Mouse (Mus musculus): Measurements from ENCODE around the gene Naglu. TPM values are rescaled to one million over a fixed set of nuclear protein-coding genes. Genes with fewer than 3 reads are reported as not detected.

Gene Naglu
- total and polyA plus RNA-seq, 3 experiments, result 11.2 to 33.3 (median 13.8) TPM

- TF ChIP-seq BHLHE40 (IDR thresholded peaks at IDR 0.05; ENCODE audit: low read depth, low read length) (peak; percentile 83), RAD21 (IDR thresholded peaks at IDR 0.05; ENCODE audit: low read depth, low read length) (peak; percentile 84), ZNF384 (IDR thresholded peaks at IDR 0.05; ENCODE audit: low read depth, low read length) (peak; percentile 43; the same call in 1 of the 2 replicates), MYC (IDR thresholded peaks at IDR 0.05; ENCODE audit: low read depth, low read length) (0 out of 2 replicates have a peak, but pooled peaks have one; percentile 74), CHD2 (IDR thresholded peaks at IDR 0.05; ENCODE audit: low read length) (peak; percentile 90), UBTF (IDR thresholded peaks at IDR 0.05; ENCODE audit: low read depth, low read length) (0 out of 2 replicates have a peak, but pooled peaks have one; percentile 40), USF2 (conservative IDR thresholded peaks at IDR 0.05; ENCODE audit: low read depth, low read length) (no peak), MAFK (IDR thresholded peaks at IDR 0.05; ENCODE audit: insufficient replicate concordance, low read length) (peak; percentile 84), E2F4 (IDR thresholded peaks at IDR 0.05; ENCODE audit: insufficient replicate concordance, low read depth, low read length) (peak; percentile 98), ZKSCAN1 (IDR thresholded peaks at IDR 0.05; ENCODE audit: borderline replicate concordance, low read depth, low read length) (peak; percentile 19; the same call in 1 of the 2 replicates), MXI1 (IDR thresholded peaks at IDR 0.05; ENCODE audit: low read depth, low read length) (peak; percentile 97), JUND (conservative IDR thresholded peaks at IDR 0.05; ENCODE audit: low read depth, low read length) (peak; percentile 74; the same call in 1 of the 2 replicates), JUN (IDR thresholded peaks at IDR 0.05; ENCODE audit: insufficient read depth, low read depth, low read length) (peak; percentile 49), POLR2AphosphoS2 (IDR thresholded peaks at IDR 0.05; ENCODE audit: low read depth, low read length) (peak; percentile 99)
Measured at GRCm38 (mm10) chr11:101095314-101096024, 25.7 kb downstream of the Naglu start, which contains the start of gene Psmc3ip (continued).

- H3K27me3 ChIP-seq (replicated peaks), result no peaks in the 10 kb centered on the region
- in situ Hi-C loops (cut with MboI; ENCODE audit: low pct_ligation_motif_present, low pct_unique_long_range_greater_than_20kb, low sequenced_read_pairs) (no loop called here), dilution Hi-C loops (cut with MboI; ENCODE audit: extremely low pct_ligation_motif_present, extremely low pct_unique_long_range_greater_than_20kb, low sequenced_read_pairs) (no loop called here)
- peaks cover 13 to 38% of the 10 kb centered on the region in 2 experiments for H3K4me1 ChIP-seq (ENCODE audit: control insufficient read depth in 1 of 2, insufficient read depth in 2 of 2)
- peaks cover 68 to 74% of the 10 kb centered on the region in 2 experiments for H3K36me3 ChIP-seq (replicated peaks in 1 of 2; ENCODE audit: control insufficient read depth in 1 of 2, insufficient read depth in 1 of 2, low read length in 1 of 2)
- H3K9me3 ChIP-seq (replicated peaks; ENCODE audit: low read length), result no peaks in the 10 kb centered on the region
- no peak for DNase-seq (ENCODE audit: extremely low read depth)
- H3K79me2 ChIP-seq (replicated peaks; ENCODE audit: control insufficient read depth, extremely low read depth, insufficient read depth, poor library complexity, severe bottlenecking), result peaks cover 17% of the 10 kb centered on the region
- 0 out of 2 replicates have a peak overlapping the region, but pooled peaks have one; percentile 6 for H3K27ac ChIP-seq (ENCODE audit: insufficient read depth, low read depth)
- no peak overlapping the region for H3K9ac ChIP-seq (ENCODE audit: insufficient read depth, low read depth)
- H3K4me3 ChIP-seq (replicated peaks in 1 of 3; ENCODE audit: low read depth in 2 of 3, low read length in 2 of 3, poor library complexity in 1 of 3), result no peak overlapping the region
- no peak overlapping the region for H3K4me2 ChIP-seq (ENCODE audit: insufficient read depth, low read depth, poor library complexity, severe bottlenecking)
- TF ChIP-seq NELFE (IDR thresholded peaks at IDR 0.05; ENCODE audit: low read depth, low read length) (no peak), JUND (conservative IDR thresholded peaks at IDR 0.05; ENCODE audit: low read depth, low read length) (no peak), KAT2A (IDR thresholded peaks at IDR 0.05; ENCODE audit: insufficient replicate concordance, low read length) (no peak), TBP (conservative IDR thresholded peaks at IDR 0.05; ENCODE audit: low read depth, low read length) (no peak), ZKSCAN1 (IDR thresholded peaks at IDR 0.05; ENCODE audit: borderline replicate concordance, low read depth, low read length) (no peak), IRF4 (IDR thresholded peaks at IDR 0.05; ENCODE audit: low read depth, low read length) (no peak), BHLHE40 (IDR thresholded peaks at IDR 0.05; ENCODE audit: low read depth, low read length) (no peak), HCFC1 (IDR thresholded peaks at IDR 0.05; ENCODE audit: low read depth, low read length) (no peak), POLR2A (IDR thresholded peaks at IDR 0.05; ENCODE audit: low read depth, low read length) (no peak)
Measured at GRCm38 (mm10) chr11:101098231-101098630, 28.4 kb downstream of the Naglu start.
